In the genomic region with DNA sequence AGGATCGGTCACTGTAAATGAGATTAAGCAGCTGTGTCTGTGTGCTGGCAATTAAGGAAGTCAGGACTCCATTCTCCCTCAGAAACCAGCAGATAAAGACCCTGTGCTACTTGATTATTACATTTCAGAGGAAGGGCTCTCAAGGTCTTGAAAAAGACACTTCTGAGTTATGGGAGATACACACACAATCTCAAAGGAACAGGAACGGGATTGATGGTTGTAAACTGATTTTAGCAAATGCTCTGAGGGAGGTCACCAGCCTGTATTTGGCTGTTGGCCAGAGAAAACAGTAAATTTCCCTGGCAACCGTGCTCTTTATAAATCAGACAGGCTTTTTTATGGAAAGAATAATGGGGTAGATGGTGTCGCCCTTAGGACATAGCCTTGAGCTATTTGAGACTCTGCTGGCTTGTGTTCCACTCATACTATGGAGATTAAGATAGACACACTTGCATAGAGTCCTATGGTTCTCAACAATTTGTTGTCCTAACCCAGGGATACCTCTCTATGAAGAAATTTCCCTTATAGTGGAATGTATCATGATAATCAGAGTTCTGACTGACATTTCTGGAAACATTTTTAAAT, we compare ENCODE assay signal across 16 mouse cellular contexts.
DNase-seq lines count a peak whose midpoint lies in the region; ATAC-seq and TF ChIP-seq lines count a peak whose summit lies in the region.
"Had no signal": no experiment of that assay in that cellular context is flagged by ENCODE, and none has a peak within 500 bp of the region (broad histone marks: within the 10 kb centered on the region; RNA-seq: fewer than 3 reads in every experiment).

No protein-coding gene starts in this region.

- no peaks in the 10 kb centered on the region for H3K27me3 ChIP-seq in kidney, postnatal 0 days (ENCODE audit: insufficient read depth, low read length)
- H3K27me3 ChIP-seq in neural tube, embryonic 12.5 days (replicated peaks) = no peaks in the 10 kb centered on the region
- H3K27me3 ChIP-seq: heart, embryonic 13.5 days; liver, embryonic 12.5 days; megakaryocyte, embryonic 14.5 days had no signal

- no peak overlapping the region for H3K4me3 ChIP-seq in kidney, postnatal 0 days (replicated peaks; ENCODE audit: low read depth, low read length)
- no peak overlapping the region for H3K4me3 ChIP-seq in neural tube, embryonic 12.5 days
- H3K4me3 ChIP-seq: forebrain, embryonic 10.5 days; heart, embryonic 13.5 days; limb, embryonic 10.5 days; liver, embryonic 12.5 days; megakaryocyte, embryonic 14.5 days had no signal

- H3K9me3 ChIP-seq in kidney, postnatal 0 days (replicated peaks; ENCODE audit: low read length) = no peaks in the 10 kb centered on the region
- no peaks in the 10 kb centered on the region for H3K9me3 ChIP-seq in neural tube, embryonic 12.5 days
- H3K9me3 ChIP-seq: forebrain, embryonic 10.5 days; heart, embryonic 13.5 days; limb, embryonic 10.5 days; liver, embryonic 12.5 days; megakaryocyte, embryonic 14.5 days had no signal

- no peaks in the 10 kb centered on the region for H3K4me1 ChIP-seq in kidney, postnatal 0 days (replicated peaks; ENCODE audit: insufficient read depth, low read length)
- peaks cover 8% of the 10 kb centered on the region for H3K4me1 ChIP-seq in neural tube, embryonic 12.5 days
- H3K4me1 ChIP-seq: forebrain, embryonic 10.5 days; heart, embryonic 13.5 days; limb, embryonic 10.5 days; liver, embryonic 12.5 days; megakaryocyte, embryonic 14.5 days had no signal

- H3K36me3 ChIP-seq in kidney, postnatal 0 days (ENCODE audit: insufficient read depth, low read length) = no peaks in the 10 kb centered on the region
- no peaks in the 10 kb centered on the region for H3K36me3 ChIP-seq in neural tube, embryonic 12.5 days
- H3K36me3 ChIP-seq: forebrain, embryonic 10.5 days; heart, embryonic 13.5 days; limb, embryonic 10.5 days; liver, embryonic 12.5 days had no signal

- WGBS in kidney, postnatal 0 days = 16% methylated on average over 4 of the region's 4 CpGs
- 20% methylated on average over 4 of the region's 4 CpGs for WGBS in neural tube, embryonic 12.5 days

- no peak for TF ChIP-seq CTCF in kidney, postnatal 0 days (IDR thresholded peaks at IDR 0.05; ENCODE audit: low read depth)

- DNase-seq in embryo, embryonic 11 days = peak; percentile 10
- DNase-seq in embryo, embryonic 10 days (ENCODE audit: low spot score) = no peak
- peak; percentile 57 for DNase-seq in kidney, postnatal 0 days (ENCODE audit: low spot score)
- no peak for DNase-seq in kidney, postnatal 36 days
- no peak for DNase-seq in neural tube, embryonic 10.5 days (ENCODE audit: extremely low spot score, low spot score)
- DNase-seq in right cerebral cortex, postnatal 10 days (ENCODE audit: low spot score in 2 of 2) = no peak
- no peak for DNase-seq in gastrocnemius, postnatal 4 days (ENCODE audit: low spot score in 2 of 2)
- DNase-seq: gastrocnemius, postnatal 36 days; heart, postnatal 4 days had no signal

- no peak for ATAC-seq in kidney, postnatal 0 days (replicated peaks; ENCODE audit: low FRiP score, low read depth)
- 0 out of 2 replicates have a peak, but pooled peaks have one; percentile 37 for ATAC-seq in neural tube, embryonic 12.5 days (ENCODE audit: low FRiP score, low read depth)
- ATAC-seq: intestine, postnatal 0 days; liver, embryonic 12.5 days had no signal

- H3K27ac ChIP-seq in kidney, postnatal 0 days = no peak overlapping the region
- H3K27ac ChIP-seq in neural tube, embryonic 12.5 days = no peak overlapping the region
- H3K27ac ChIP-seq: forebrain, embryonic 10.5 days; heart, embryonic 13.5 days; limb, embryonic 10.5 days; liver, embryonic 12.5 days had no signal

- H3K9ac ChIP-seq in kidney, postnatal 0 days (ENCODE audit: low read depth, low read length) = no peak overlapping the region
- no peak overlapping the region for H3K9ac ChIP-seq in neural tube, embryonic 12.5 days
- H3K9ac ChIP-seq: heart, embryonic 13.5 days; liver, embryonic 12.5 days had no signal

- H3K4me2 ChIP-seq in kidney, postnatal 0 days (ENCODE audit: low read length) = no peak overlapping the region
- no peak overlapping the region for H3K4me2 ChIP-seq in neural tube, embryonic 12.5 days (replicated peaks)
- H3K4me2 ChIP-seq: heart, embryonic 13.5 days; liver, embryonic 12.5 days had no signal

Comparison
In these comparisons a context has a peak if more than half of its experiments do, and no peak if none do; other contexts are left out.
1. DNase-seq: peak in embryo, embryonic 11 days (single experiment) and kidney, postnatal 0 days (single experiment); none in embryo, embryonic 10 days (single experiment), kidney, postnatal 36 days (0 of 2), neural tube, embryonic 10.5 days (single experiment), right cerebral cortex, postnatal 10 days (0 of 2) and gastrocnemius, postnatal 4 days (0 of 2).